Mouse (Mus musculus): ENCODE data around the gene Celf1.
"Not testable (repeated sequence)": the region's sequence is repeated elsewhere in the genome, so short reads cannot be mapped to it uniquely, and the experiment has no call there.

The Celf1 gene

DNA sequence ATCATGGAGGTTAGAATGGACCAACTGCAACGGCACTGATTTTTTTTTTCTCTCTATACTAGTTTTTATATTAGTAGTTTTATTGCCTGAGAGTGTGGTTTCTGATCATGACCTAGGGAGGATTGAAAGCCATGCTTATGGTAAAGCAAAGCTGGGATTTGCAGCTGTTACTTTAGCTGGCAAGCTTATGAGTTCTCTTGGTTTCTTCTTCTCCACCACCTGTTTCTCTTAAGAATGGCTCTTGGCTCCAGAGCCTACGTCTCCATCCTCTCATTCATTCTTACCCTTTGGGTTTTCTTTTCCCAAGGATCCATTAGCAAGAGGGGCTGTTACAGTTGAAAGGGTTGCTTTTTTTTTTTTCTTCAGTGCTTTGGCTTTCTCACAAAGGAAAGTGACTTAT, 1.6 kb downstream of the Celf1 start:
- DNase-seq (ENCODE audit: low spot score): no peak

DNA sequence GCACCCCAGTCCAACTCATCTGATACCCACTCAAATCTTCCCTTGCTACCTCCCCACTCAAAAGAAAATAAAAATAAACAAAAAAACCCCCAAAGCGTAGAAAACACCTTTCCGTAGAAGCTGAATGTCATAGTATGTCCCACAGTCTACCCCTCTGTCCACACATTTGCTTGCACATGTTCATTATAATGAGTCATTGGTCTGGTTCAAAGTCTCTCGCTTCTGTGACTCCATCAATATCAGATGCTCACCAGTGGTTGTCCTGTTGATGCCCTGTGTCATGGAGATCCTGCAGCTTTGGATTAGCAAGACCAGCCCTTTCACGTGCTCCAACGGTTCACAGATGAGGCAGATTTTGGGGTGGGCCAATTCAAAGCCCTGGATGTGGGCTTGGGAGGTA, 10.0 kb downstream of the Celf1 start:
- no peak for DNase-seq (ENCODE audit: low spot score)

DNA sequence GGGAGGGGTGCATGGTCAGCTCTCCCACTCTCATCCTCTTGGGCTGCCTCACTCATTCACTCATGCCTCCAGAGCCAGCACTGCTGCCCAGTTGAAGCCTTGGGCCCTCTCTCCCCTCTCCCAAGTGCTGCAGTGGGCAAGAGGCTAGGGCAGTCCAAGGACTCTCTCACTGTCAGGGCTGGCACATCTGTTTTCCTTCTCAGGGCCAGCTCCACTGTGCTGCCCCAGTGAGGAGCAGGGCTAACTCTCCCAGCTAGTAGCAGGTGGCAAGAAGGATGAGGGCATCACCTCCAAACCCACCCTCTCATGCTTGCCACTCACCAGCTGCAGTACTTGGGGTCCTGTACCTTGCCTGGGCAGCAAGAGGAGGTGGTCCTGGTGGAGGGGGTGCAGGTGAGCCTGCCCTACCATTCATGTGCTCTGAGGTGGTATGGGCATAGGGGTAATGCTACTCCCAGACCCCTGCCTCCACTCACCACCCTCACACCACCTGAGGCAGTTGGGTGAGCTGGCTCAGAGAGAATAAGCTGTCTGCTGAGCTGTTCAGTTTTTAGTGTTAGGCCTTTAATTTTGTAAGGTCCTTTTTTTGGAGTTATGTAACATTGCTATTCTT, 10.5 kb downstream of the Celf1 start:
- DNase-seq (ENCODE audit: low spot score): no peak

DNA sequence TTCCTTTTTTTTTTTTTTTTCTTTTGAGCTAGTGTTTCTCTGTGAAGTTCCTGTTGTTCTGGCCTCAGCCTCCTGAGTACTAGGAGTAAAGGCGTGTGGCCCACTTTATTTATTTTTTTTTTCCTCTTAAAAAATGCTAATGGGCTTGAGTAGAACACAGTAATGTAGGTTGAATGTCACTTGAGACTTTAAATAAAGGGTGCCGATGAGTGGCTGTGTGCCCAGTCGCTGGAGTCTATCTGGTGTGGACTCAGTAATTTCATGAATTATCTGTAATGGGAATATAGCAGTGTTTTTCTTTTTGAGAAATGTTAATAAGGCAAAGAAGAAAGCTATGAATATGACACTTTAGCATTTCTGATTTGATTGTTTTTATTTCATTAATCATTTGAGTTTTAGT, 13.3 kb downstream of the Celf1 start:
- DNase-seq (ENCODE audit: low spot score): no peak

DNA sequence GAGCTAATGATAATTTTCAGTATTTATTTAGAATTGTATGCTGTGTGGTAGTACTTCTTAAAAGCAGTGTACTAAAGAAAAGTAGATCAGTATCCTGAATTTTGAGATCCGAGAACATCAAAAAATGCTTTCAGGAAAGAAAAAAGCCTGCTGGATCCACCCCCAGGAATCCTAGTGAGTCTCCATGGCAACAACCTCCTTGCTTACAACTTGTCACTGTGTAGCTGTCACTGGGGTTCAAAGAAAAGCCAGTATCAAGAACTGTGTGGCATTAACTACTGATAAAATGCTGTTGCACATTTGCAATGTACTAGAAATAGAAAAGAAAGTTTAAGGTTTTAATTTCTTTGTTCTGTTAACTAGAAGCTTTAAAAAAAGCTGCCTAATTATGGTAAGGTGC, 15.9 kb downstream of the Celf1 start:
- DNase-seq (ENCODE audit: low spot score): no peak

DNA sequence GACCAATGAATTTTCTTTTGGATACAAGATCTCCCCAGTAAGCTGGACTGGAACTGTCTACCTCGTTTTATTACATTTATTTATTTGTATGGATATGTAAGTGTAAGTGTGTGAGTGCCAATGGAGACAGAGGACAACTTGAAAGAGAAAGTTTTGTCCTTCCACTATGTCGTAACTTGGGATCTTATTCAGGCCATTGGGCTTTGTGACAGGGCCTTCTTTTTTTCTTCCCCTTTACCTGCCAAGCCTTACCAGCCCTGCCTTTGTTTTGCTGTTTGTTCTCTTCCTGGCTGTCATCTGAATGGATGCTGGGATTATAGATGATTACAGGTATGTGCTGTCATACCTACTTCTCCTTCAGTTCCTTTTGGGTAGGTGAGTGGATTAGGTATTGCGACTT, 18.7 kb downstream of the Celf1 start:
- no peak for DNase-seq (ENCODE audit: low spot score)

DNA sequence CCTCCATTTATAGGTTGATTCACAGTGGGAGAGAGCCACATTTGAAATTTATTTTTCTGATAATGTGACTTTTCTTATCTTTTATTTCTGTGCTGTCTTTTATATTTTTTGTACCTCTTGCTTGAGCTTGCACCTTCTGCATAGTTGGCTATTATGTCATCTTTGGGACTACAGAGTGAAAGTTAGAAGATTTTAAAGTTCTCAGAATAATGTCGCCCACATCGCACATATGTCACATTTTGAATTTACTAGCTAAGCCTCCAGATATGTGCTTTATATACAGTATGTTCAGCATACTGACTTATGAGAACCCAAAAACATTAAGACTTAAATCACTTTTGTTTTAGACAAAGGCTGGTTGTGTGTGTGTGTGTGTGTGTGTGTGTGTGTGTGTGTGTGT, 19.8 kb downstream of the Celf1 start:
- no peak for DNase-seq (ENCODE audit: low spot score)

DNA sequence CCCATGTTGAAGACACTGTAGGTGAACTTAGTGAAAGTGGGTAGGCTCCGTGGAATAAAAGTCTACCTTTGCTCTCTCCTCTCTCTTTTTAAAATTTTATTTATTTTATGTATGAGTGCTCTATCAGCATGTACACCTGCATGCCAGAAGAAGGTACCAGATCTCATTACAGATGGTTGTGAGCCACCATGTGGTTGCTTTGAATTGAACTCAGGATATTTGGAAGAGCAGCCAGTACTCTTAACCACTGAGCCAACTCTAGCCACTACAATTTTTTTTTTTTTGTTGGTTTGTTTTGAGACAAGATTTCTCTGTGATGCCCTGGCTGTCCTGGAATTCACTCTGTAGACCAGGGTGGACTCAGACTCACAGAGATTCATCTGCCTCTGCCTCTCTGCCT, 23.1 kb downstream of the Celf1 start:
- DNase-seq (ENCODE audit: low spot score): no peak

DNA sequence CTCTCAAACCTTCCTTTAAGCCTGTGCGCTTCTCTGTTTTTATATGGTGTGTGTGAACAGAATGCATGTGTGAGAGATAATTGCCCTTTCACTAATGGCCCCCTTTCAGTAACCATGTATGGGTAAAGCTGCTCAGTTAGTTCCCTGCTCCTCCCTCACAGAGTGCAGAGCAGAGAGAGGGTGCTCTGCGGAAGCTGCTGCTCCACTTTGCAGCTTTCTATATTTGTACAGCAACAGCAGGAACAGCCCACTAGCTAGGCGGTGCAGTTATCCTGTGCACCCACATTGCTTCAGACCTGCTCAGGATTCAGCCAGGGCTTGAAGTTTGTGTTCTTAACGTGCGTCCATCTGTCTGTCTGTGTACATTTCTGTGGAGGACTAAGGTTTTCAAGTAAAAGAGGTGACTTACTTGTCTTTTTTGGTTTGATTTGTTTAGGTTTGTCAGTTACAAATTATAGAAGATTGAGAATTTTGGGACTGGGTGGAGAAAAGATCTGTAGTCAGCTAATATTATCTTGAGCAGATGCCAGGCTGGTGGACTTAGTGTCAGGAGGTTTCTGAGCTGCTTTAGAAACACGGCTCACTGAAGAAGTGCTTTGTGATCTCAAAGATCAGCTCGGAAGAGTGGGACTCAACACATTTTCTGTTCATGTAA, 24.8 kb downstream of the Celf1 start:
- DNase-seq (ENCODE audit: low spot score): peak; percentile 14

DNA sequence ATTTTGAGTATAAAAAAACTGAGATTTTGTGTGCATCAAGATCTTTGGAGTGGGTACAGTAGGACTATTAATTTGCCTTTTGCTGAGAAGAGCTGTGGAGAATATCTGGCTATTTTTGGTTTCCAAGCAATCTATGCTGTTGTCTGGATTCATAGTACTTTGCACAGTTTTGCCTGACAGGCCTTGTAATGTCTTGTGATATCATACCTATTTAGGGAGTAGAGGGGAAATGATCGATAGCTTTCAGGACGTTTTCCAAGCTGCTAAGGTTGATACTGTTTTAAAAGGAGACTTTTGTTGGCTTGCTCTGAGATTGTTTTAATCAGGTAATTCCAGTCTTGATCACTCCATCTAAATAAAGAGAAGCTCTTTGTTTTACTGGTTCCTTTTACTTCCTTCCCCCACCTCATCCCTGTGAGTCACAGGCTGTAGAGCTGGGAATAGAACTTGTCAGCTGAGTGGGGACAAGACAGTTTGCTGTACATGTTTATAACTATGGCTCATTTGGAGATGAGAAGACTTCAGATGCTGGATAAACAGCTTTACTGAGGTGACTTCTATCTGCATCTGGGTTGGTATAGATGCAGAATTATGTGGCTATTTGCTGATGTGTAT, 25.4 kb downstream of the Celf1 start:
- no peak for DNase-seq (ENCODE audit: low spot score)

DNA sequence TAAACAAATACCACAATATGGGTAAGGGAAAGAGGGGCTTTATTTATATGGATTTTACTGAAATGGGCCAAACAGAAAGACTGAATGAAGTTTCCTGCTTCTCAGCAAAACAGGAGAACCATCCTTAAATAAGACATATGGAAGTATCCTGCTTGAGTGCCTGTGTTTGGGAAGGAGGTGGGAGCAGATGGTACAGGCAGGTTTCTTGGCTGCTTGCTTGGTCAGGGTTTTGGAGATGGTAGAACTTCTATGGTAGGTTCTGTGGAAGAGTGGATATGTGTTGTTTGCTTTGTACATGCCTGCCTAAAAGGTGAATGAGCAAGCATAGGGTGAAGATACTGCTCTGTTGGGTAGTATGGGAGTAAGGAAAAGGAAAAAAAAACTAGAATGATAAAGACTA, 30.4 kb downstream of the Celf1 start:
- no peak for DNase-seq (ENCODE audit: low spot score)

DNA sequence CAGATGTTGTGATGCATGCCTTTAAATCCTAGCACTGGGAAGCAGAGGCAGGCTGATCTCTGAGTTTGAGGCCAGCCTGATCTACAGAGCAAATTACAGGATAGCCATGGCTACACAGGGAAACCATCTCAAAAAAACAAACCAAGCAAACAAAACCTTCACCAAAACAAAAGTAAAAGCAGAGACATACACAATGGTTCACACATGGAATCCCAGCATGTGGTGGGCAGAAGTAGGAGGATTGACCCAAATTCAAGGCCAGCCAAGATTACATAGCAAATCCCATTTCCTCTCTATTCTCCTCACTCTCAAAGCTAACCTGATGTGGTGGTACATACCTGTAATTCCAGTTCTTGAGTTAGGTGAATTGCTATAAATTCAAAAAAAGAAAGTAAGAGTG, 33.9 kb downstream of the Celf1 start:
- no peak for DNase-seq (ENCODE audit: low spot score)

DNA sequence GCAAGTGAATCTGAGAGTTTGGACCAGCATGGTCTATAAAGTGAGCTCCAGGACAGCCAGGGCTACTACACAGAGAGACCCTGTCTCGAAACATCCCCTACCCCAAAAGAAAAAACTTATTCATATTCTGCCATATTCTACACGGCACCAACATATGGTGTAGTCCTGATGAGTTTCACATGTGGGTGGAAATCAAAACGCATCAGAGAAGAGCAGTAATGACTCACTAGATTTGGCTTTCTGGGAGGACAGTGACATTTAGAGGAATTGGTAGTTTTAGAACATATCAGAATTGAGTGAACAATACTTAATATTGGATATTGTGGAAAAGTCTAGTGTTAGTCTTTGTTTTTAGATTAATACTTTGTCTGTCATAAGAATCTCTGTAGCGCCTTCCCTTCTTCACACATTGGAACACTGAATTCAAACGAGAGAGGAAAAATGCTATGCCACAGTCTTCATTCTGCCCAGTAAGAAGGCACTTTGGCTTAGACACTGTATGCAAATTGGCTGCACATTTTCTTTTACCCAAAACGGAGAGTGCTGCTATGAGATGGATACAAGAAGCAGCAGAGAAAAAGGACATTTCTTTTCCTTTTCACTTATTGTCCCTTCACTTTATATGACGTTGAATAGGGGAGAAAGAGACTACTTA, 35.1 kb downstream of the Celf1 start:
- no peak for DNase-seq (ENCODE audit: low spot score)

DNA sequence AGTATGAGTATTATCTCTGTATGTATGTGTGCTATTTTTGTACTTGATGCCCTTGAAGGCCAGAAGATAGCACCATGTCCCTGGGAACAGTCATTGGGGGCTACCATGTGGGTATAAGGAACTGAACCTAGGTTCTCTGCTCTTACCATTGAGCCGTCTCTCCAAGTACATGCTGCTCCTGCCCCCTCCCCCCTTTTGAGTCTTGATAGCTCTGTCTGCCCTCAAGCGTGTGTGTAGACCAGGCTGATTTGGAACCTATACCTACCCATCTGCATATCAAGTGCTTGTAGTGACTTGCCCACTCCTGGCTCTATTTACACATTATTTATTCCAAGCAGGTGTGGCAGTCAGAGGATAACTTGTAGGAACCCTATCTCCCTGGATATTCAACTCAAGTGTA, 36.4 kb downstream of the Celf1 start:
- no peak for DNase-seq (ENCODE audit: low spot score)

DNA sequence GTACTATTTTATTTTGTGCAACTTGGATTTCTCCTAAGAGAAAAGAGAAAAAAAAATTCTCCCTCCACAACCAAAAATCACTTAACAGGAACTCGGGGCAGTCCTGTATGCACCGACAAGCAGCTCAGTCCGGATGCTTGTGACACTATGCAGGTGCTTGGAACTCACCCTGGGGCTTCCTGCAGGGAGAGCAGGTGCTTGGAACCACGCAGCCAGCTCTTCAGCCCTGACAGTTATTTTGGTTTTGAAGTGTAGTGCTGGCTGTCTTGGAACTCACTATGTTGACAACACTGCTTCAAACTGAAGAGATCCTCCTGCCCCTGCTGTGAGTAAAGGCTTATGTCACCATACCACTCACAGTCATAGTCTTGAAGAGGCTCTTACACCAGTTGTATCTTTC, 37.1 kb downstream of the Celf1 start:
- no peak for DNase-seq (ENCODE audit: low spot score)

DNA sequence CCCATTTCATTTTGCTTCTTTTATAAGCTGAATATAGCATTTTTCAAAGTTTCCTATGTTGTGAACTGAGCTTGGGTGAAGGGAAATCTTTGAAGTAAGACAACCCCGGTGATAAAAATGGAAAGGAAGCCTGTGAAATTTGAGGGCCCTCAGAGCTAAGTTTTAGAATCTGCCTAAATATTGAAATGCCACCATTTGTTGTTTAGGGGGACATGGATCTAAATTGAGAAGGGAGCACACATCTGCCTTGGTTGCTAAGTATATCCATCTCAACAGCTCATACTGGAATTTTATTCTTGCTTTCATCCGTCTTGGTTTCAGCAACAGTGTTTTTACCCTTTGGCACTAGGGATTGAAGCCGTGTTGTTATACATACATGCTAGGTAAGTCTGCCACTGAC, 45.9 kb downstream of the Celf1 start:
- DNase-seq (ENCODE audit: low spot score): no peak

DNA sequence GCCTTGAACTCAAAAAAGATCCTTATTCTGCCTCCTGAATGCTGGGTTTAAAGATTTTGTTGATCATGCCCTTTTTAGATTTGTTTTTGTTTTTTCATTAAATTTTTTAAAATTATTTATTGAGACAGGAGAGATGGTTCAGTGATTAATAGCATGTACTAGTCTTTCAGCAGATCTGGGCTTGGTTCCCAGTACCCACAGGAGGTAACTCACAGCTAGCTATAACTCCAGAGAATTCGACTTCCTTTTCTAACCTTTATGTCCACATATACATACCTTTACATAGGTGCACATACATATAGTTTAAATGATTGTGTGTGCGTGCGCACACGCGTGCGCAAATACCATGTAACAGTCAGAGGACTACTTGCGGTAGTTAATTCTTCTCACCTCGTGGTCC, 68.4 kb downstream of the Celf1 start:
- no peak for DNase-seq (ENCODE audit: low spot score)

DNA sequence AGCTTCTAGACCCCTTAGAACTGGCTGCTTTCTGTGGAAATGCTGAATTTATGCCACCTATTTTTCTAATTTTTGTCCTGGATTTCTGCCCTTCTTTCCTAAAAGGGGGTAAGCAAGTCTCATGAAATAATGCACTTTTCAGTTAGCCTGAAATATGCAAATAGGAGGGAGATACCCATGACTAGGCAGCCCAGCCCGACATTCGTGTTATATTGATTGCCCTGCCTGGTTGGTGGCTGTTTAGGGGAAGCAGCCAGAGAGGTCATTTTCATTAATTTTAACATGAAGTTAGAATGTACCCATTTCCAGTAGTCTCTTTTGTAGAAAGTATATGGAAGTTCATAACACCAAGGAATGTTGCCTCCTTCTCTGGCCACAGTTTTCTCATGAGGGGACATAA, 73.7 kb downstream of the Celf1 start:
- DNase-seq (ENCODE audit: low spot score): no peak

DNA sequence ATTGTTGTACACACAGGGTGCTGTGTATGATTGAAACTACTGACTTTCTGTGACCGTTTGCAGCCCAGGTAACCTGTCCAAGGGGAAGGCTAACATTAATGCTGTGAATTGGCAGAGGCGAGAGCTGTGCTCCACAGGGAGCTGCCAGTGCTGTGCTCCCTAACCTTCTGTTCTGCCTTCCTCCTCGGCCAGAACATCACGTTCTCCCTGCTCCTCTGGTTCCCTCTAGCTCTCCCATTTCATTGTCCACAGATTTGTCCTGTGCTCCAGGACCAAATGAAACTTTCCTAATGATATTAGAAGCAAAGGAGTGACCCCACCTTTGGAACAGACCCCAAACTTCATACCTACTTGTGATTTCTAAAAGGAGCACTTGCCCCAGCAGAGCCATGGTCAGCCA, 75.2 kb downstream of the Celf1 start:
- no peak for DNase-seq (ENCODE audit: low spot score)

DNA sequence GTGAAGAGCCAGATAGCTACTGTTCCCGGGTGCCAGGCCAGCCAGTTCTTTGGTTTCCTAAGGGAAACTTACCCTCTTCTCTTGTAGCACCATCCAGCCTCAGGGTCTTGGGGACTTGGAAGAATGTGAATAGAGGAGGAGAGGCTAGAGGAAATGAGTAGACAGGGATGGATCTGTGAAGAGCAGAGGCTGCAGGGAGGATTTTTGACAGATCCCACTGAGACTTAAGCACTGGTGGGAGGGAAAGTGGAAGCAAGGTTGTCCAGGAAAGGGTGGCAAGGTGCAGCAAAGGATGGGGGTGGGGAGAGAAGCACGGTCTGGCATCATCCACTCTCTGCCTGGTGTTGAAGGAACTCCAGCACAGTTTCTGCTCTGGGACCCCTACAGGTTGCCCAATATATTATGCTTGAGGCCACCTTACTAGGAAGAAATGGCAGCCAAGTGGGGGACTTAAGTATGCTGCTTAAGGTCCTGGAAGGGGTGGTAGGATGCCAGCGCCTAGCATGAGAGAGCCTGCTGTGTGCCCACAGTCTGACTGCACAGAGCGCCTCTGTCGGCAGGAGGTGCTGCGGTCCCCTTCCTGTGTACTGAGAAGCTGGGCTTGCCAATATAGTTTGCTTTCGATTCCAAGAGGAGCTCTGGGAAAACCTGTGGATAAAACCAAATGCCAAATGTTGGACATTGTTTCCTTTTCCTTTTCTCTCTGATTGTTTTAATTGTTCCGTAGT, 78.0 kb downstream of the Celf1 start:
- no peak for DNase-seq (ENCODE audit: low spot score)

DNA sequence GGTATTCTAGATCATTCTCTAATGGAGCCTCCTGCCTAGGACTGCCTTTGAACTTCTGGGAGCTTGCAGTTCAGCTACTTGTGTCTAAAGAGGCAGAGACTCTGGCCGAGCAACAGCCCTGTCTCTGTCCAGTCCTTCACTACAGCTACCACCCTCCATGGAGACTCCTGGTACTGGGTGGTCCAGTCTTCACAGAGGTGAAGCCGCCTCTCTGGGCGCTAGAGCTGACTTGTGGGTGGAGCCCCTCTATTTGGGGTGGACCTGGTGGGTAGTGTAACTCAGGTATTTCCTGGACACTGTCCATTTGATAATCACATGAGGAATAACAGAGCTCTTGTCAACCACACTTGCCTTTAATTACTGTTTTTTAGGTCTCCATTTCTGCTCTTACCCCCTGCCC, 79.7 kb downstream of the Celf1 start:
- DNase-seq (ENCODE audit: low spot score): no peak

DNA sequence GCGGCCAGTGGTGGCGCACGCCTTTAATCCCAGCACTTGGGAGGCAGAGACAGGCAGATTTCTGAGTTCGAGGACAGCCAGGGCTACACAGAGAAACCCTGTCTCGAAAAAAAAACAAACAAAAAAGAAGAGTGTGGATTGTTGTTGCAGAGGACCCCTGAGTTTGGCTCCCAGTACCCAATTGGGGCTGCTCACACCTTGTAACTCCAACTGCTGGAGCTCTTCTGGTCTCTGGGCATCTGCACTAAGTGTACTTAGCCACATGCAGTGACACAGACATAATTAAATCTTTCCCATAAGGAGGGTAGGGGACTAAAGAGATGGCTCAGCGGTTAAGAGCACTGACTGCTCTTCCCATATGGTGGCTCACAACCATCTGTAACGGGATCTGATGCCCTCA, 82.1 kb downstream of the Celf1 start:
- not testable (repeated sequence) for DNase-seq (ENCODE audit: low spot score)

DNA sequence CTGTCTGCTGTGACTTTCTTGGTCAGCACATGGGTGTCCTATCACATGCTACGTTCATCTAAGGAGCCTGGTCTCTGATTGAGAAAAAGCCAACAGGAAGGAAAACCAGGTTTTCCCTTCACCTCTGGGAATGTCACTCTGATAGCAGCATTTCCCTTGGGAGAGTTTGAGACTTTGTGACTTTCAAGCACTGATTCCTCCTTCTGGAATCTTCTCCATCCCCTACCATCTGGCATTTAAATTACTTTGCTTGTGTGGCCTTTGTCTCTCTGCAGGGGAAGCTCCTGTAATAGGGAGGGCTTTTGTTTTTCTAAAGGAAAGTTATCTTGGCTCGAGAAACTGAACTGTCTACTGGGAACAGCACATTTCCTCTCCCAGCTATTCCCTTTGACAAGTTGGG, 82.9 kb downstream of the Celf1 start:
- no peak for DNase-seq (ENCODE audit: low spot score)
